In genomic region chr8:84775621-84776113, GRCm38 (mm10) we compare ENCODE assay signal across 10 mouse cellular contexts. TPM values are rescaled to one million over a fixed set of nuclear protein-coding genes. Genes with fewer than 3 reads are reported as not detected.
DNase-seq lines count a peak whose midpoint lies in the region; ATAC-seq and TF ChIP-seq lines count a peak whose summit lies in the region.
"Had no signal": no experiment of that assay in that cellular context is flagged by ENCODE, and none has a peak within 500 bp of the region (broad histone marks: within the 10 kb centered on the region; RNA-seq: fewer than 3 reads in every experiment).

No protein-coding gene starts in this region.

- WGBS in lung, embryonic 16.5 days = 28% methylated on average over 7 of the region's 7 CpGs
- WGBS in lung, adult 2 months = 37% methylated on average over 7 of the region's 7 CpGs
- whole genome bisulfite sequencing in hindbrain, postnatal 0 days = 11% methylated on average over 7 of the region's 7 CpGs
- 29% methylated on average over 7 of the region's 7 CpGs for WGBS in stomach, embryonic 15.5 days

- H3K4me1 ChIP-seq in lung, embryonic 16.5 days (replicated peaks; ENCODE audit: control insufficient read depth, insufficient read depth, low read length) = peaks cover 77% of the 10 kb centered on the region
- peaks cover 28% of the 10 kb centered on the region for H3K4me1 ChIP-seq in lung, adult 2 months (ENCODE audit: control insufficient read depth, insufficient read depth, low read length)
- peaks cover 24% of the 10 kb centered on the region for H3K4me1 ChIP-seq in hindbrain, postnatal 0 days (ENCODE audit: insufficient read depth, low read length)
- peaks cover 52% of the 10 kb centered on the region for H3K4me1 ChIP-seq in stomach, embryonic 15.5 days

- ATAC-seq in lung, embryonic 16.5 days (ENCODE audit: low read depth) = no peak
- no peak for ATAC-seq in hindbrain, postnatal 0 days
- no peak for ATAC-seq in stomach, embryonic 15.5 days (ENCODE audit: insufficient read depth, low FRiP score, low read depth)

- H3K4me3 ChIP-seq in lung, embryonic 16.5 days (ENCODE audit: low read length) = peak overlapping the region; percentile 29; the same call in 1 of the 2 replicates
- H3K4me3 ChIP-seq in lung, adult 2 months (replicated peaks; ENCODE audit: extremely low read depth, low read depth, low read length) = no peak overlapping the region
- H3K4me3 ChIP-seq in hindbrain, postnatal 0 days (ENCODE audit: low read length) = 0 out of 2 replicates have a peak overlapping the region, but pooled peaks have one; percentile 4
- no peak overlapping the region for H3K4me3 ChIP-seq in stomach, embryonic 15.5 days (replicated peaks)

- H3K36me3 ChIP-seq in lung, embryonic 16.5 days (ENCODE audit: control insufficient read depth, insufficient read depth, low read length) = no peaks in the 10 kb centered on the region
- H3K36me3 ChIP-seq in hindbrain, postnatal 0 days (ENCODE audit: insufficient read depth, low read length) = no peaks in the 10 kb centered on the region
- H3K36me3 ChIP-seq in stomach, embryonic 15.5 days = peaks cover 4% of the 10 kb centered on the region; the same call in 1 of the 2 replicates

- peak overlapping the region; percentile 62 for H3K4me2 ChIP-seq in lung, embryonic 16.5 days (ENCODE audit: low read depth, low read length)
- peak overlapping the region; percentile 50 for H3K4me2 ChIP-seq in hindbrain, postnatal 0 days (ENCODE audit: low read depth, low read length)
- H3K4me2 ChIP-seq in stomach, embryonic 15.5 days = peak overlapping the region; percentile 49

- no peak for TF ChIP-seq CTCF in lung, adult 2 months (IDR thresholded peaks at IDR 0.05; ENCODE audit: insufficient read depth, low read length)
- TF ChIP-seq CTCF in hindbrain, postnatal 0 days (IDR thresholded peaks at IDR 0.05; ENCODE audit: low read depth) = no peak

- peak overlapping the region; percentile 95 for H3K27ac ChIP-seq in lung, embryonic 16.5 days (ENCODE audit: low read length)
- peak overlapping the region; percentile 90 for H3K27ac ChIP-seq in hindbrain, postnatal 0 days
- peak overlapping the region; percentile 90 for H3K27ac ChIP-seq in stomach, embryonic 15.5 days

- no peaks in the 10 kb centered on the region for H3K9me3 ChIP-seq in lung, embryonic 16.5 days (ENCODE audit: control insufficient read depth, low read length)
- H3K9me3 ChIP-seq in hindbrain, postnatal 0 days (ENCODE audit: low read length) = no peaks in the 10 kb centered on the region
- no peaks in the 10 kb centered on the region for H3K9me3 ChIP-seq in stomach, embryonic 15.5 days

- peak; percentile 71 for DNase-seq in cerebellum, adult 9-11 months
- no peak for DNase-seq in cerebellum, adult 9-10 months
- no peak for DNase-seq in lung, adult 2 months
- no peak for DNase-seq in hindbrain, postnatal 0 days (ENCODE audit: low spot score)
- no peak for DNase-seq in gastrocnemius, postnatal 25 days
- DNase-seq in layer of hippocampus, postnatal 10 days (ENCODE audit: low spot score in 2 of 2) = no peak
- DNase-seq: adrenal gland, adult 8-10 months had no signal

- H3K9ac ChIP-seq in lung, embryonic 16.5 days (ENCODE audit: low read length) = peak overlapping the region; percentile 60
- peak overlapping the region; percentile 40; the same call in 1 of the 2 replicates for H3K9ac ChIP-seq in hindbrain, postnatal 0 days (replicated peaks; ENCODE audit: low read length)
- H3K9ac ChIP-seq in stomach, embryonic 15.5 days = no peak overlapping the region

- no peak for TF ChIP-seq POLR2A in lung, adult 2 months (IDR thresholded peaks at IDR 0.05; ENCODE audit: borderline replicate concordance, extremely low read depth, low read depth, low read length)

- H3K27me3 ChIP-seq in lung, embryonic 16.5 days (ENCODE audit: control insufficient read depth, insufficient read depth, low read depth, low read length) = peaks cover 2% of the 10 kb centered on the region; the same call in 1 of the 2 replicates
- H3K27me3 ChIP-seq in hindbrain, postnatal 0 days (ENCODE audit: insufficient read depth, low read length) = peaks cover 5% of the 10 kb centered on the region; the same call in 1 of the 2 replicates
- peaks cover 40% of the 10 kb centered on the region for H3K27me3 ChIP-seq in stomach, embryonic 15.5 days (replicated peaks)

RNA-seq across cellular contexts. Expression of gene Nfix, which starts 24.5 kb away (rescaled TPM):
- polyA plus RNA-seq in lung, embryonic 16.5 days (2015; fragmentation: Nextera tagmentation; extraction: Ambion mirVana) = 43.9 and 44.6 TPM in 2 replicates
- polyA plus RNA-seq in lung, adult 2 months (2012; rRNA removed) = 80.1 and 96.2 TPM in 2 replicates
- total RNA-seq in hindbrain, postnatal 0 days (2014; rRNA removed) = 90.4 and 92.5 TPM in 2 replicates
- polyA plus RNA-seq in hindbrain, postnatal 0 days (2015; fragmentation: Nextera tagmentation; extraction: Ambion mirVana) = 123 and 126 TPM in 2 replicates
- polyA plus RNA-seq in stomach, embryonic 15.5 days (2015; fragmentation: Nextera tagmentation; extraction: Ambion mirVana) = 28.7 and 29.3 TPM in 2 replicates
- 100 to 1,000 TPM; 447 to 529 TPM for total RNA-seq in gastrocnemius, postnatal 25 days (2021)
- 100 to 1,000 TPM; 607 to 678 TPM for total RNA-seq in layer of hippocampus, postnatal 10 days (2021)

RNA-seq across cellular contexts. Expression of gene Dand5, which starts 47.0 kb away (rescaled TPM):
- 6.3 and 6.5 TPM in 2 replicates for polyA plus RNA-seq in lung, embryonic 16.5 days (2015; fragmentation: Nextera tagmentation; extraction: Ambion mirVana)
- 2.5 and 2.9 TPM in 2 replicates for polyA plus RNA-seq in lung, adult 2 months (2012; rRNA removed)
- 6.6 and 7.2 TPM in 2 replicates for total RNA-seq in hindbrain, postnatal 0 days (2014; rRNA removed)
- 12.3 and 12.5 TPM in 2 replicates for polyA plus RNA-seq in hindbrain, postnatal 0 days (2015; fragmentation: Nextera tagmentation; extraction: Ambion mirVana)
- 6.3 and 6.9 TPM in 2 replicates for polyA plus RNA-seq in stomach, embryonic 15.5 days (2015; fragmentation: Nextera tagmentation; extraction: Ambion mirVana)
- total RNA-seq in gastrocnemius, postnatal 25 days (2021) = 1 to 10 TPM; 9.5 to 9.6 TPM
- 1 to 10 TPM; 6.7 to 7.4 TPM for total RNA-seq in layer of hippocampus, postnatal 10 days (2021)

RNA-seq across cellular contexts. Expression of gene G430095P16Rik, which starts 52.9 kb away (rescaled TPM):
- 3.1 and 3.7 TPM in 2 replicates for polyA plus RNA-seq in lung, embryonic 16.5 days (2015; fragmentation: Nextera tagmentation; extraction: Ambion mirVana)
- polyA plus RNA-seq in lung, adult 2 months (2012; rRNA removed) = 2.0 and 2.8 TPM in 2 replicates
- total RNA-seq in hindbrain, postnatal 0 days (2014; rRNA removed) = 1.2 TPM in 1 of 2 replicates, not detected in the other
- 1.1 and 1.7 TPM in 2 replicates for polyA plus RNA-seq in hindbrain, postnatal 0 days (2015; fragmentation: Nextera tagmentation; extraction: Ambion mirVana)
- 3.5 and 4.1 TPM in 2 replicates for polyA plus RNA-seq in stomach, embryonic 15.5 days (2015; fragmentation: Nextera tagmentation; extraction: Ambion mirVana)
- total RNA-seq in gastrocnemius, postnatal 25 days (2021) = under 1 TPM; 0.54 to 0.67 TPM
- total RNA-seq in layer of hippocampus, postnatal 10 days (2021) = not detected
- total RNA-seq: layer of hippocampus, postnatal 25 days had no signal

RNA-seq across cellular contexts. Expression of gene Gadd45gip1, which starts 55.7 kb away (rescaled TPM):
- 38.6 and 43.0 TPM in 2 replicates for polyA plus RNA-seq in lung, embryonic 16.5 days (2015; fragmentation: Nextera tagmentation; extraction: Ambion mirVana)
- polyA plus RNA-seq in lung, adult 2 months (2012; rRNA removed) = 21.3 and 31.7 TPM in 2 replicates
- 33.0 and 34.1 TPM in 2 replicates for total RNA-seq in hindbrain, postnatal 0 days (2014; rRNA removed)
- 43.4 and 45.3 TPM in 2 replicates for polyA plus RNA-seq in hindbrain, postnatal 0 days (2015; fragmentation: Nextera tagmentation; extraction: Ambion mirVana)
- 52.7 and 54.5 TPM in 2 replicates for polyA plus RNA-seq in stomach, embryonic 15.5 days (2015; fragmentation: Nextera tagmentation; extraction: Ambion mirVana)
- 10 to 100 TPM; 20.5 to 22.6 TPM for total RNA-seq in gastrocnemius, postnatal 25 days (2021)
- 10 to 100 TPM; 18.6 to 19.8 TPM for total RNA-seq in layer of hippocampus, postnatal 10 days (2021)

Comparison
In these comparisons a context has a peak if more than half of its experiments do, and no peak if none do; other contexts are left out.
1. H3K4me3 ChIP-seq: peak in lung, embryonic 16.5 days (single experiment) and hindbrain, postnatal 0 days (single experiment); none in lung, adult 2 months (single experiment) and stomach, embryonic 15.5 days (single experiment).
2. Peak in every context shown above with its lines, with median percentiles within 50 percentile points of each other: H3K27ac ChIP-seq and H3K4me2 ChIP-seq.